Mouse (Mus musculus): Measurements from ENCODE around the gene Sim2.

DNA sequence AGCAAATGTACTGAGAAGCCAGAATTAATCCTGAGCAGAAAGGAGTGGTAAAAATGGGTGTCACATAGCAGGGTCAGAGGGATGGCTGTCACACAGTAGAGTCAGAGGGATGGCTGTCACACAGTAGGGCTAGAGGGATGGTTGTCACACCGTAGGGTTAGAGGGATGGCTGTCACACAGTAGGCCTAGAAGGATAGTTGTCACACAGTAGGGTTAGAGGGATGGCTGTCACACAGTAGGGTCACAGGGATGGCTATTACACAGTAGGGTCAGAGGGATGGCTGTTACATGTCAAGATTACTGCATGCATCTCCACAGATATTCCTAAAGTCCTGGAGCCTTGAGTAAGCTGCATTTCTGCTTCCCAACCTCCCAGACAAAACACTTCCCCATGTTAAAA, 33.7 kb downstream of the Sim2 start:
- no peak for TF ChIP-seq POLR2A (IDR thresholded peaks at IDR 0.05; ENCODE audit: extremely low read depth, insufficient read depth, low read length)
- TF ChIP-seq CTCF (IDR thresholded peaks at IDR 0.05; ENCODE audit: extremely low read depth, insufficient read depth, low read length) = no peak

Measured in cortical plate, adult 2 months (tissue).